Mouse (Mus musculus) G1E (cell line): ENCODE results near the gene Ppil2. TPM values are rescaled to one million over a fixed set of nuclear protein-coding genes. Genes with fewer than 3 reads are reported as not detected.

Experiments used
- ATAC-seq: 2 replicates; pipeline ENCODE4 v1.8.0; 2016; ENCODE audit warnings: mild to moderate bottlenecking; ENCODE audit not compliant: insufficient number of reproducible peaks, poor library complexity, low FRiP score, severe bottlenecking; ENCODE audit errors: extremely low read depth
- DNase-seq: peaks from one replicate; pipeline ENCODE4 v3.0.0; 2012; ENCODE audit warnings: low spot score
- H3K27me3 ChIP-seq: 2 replicates; pipeline ENCODE4 v1.6.1; 2012; ENCODE audit warnings: mild to moderate bottlenecking, low read length, inconsistent platforms; ENCODE audit not compliant: insufficient read depth
- H3K36me3 ChIP-seq: replicated peaks from 2 replicates; pipeline ENCODE3; 2012; ENCODE audit warnings: mild to moderate bottlenecking, inconsistent platforms
- H3K4me1 ChIP-seq: 2 replicates; pipeline ENCODE4 v1.6.1; 2012; ENCODE audit warnings: low read depth, low read length, inconsistent platforms, mixed read lengths; ENCODE audit not compliant: insufficient read depth
- H3K4me3 ChIP-seq: 2 replicates; pipeline ENCODE4 v1.5.1; 2012; ENCODE audit warnings: low read depth, mild to moderate bottlenecking, inconsistent platforms, low read length, moderate library complexity, mixed read lengths
- H3K9me3 ChIP-seq: replicated peaks from 2 replicates; pipeline ENCODE4 v1.6.1; 2012; ENCODE audit warnings: inconsistent platforms
- CTCF ChIP-seq: IDR thresholded peaks from 2 replicates; pipeline ENCODE4 v1.5.1; 2012; ENCODE audit warnings: low read depth, low read length, inconsistent platforms, mixed read lengths
- GATA1 ChIP-seq: IDR thresholded peaks from 2 replicates; pipeline ENCODE4 v1.6.1; 2012; ENCODE audit warnings: borderline replicate concordance, low read length, inconsistent platforms, mixed read lengths
- GATA2 ChIP-seq: IDR thresholded peaks from 2 replicates; pipeline ENCODE4 v1.6.1; 2012; ENCODE audit warnings: low read depth, low read length, inconsistent platforms, borderline replicate concordance
- POLR2AphosphoS5 ChIP-seq: IDR thresholded peaks from 2 replicates; pipeline ENCODE4 v1.6.1; 2012; ENCODE audit warnings: low read depth, low read length, inconsistent platforms; ENCODE audit not compliant: insufficient replicate concordance
- TAL1 ChIP-seq: conservative IDR thresholded peaks from 2 replicates; pipeline ENCODE4 v1.6.1; 2012; ENCODE audit warnings: low read depth, low read length, inconsistent platforms, mixed read lengths
- polyA plus RNA-seq: library from polyadenylated mRNA; stranded (reverse); fragments of >175 nt; gene quantifications from 2 replicates; pipeline ENCODE4 v1.2.3, GENCODE M21; 2012
- total RNA-seq, 2 experiments: library from RNA; stranded (forward) in 1 of 2; stranded (reverse) in 1 of 2; fragments of 200-1000 nt in 1 of 2; fragments of >200 nt in 1 of 2; fragmentation: Nextera tagmentation in 1 of 2; gene quantifications; 2 replicates each; pipeline ENCODE4 v1.2.3; 2014 to 2017

Ppil2 gene
- total and polyA plus RNA-seq, 3 experiments: 65.1 to 127 (median 110) TPM

DNA sequence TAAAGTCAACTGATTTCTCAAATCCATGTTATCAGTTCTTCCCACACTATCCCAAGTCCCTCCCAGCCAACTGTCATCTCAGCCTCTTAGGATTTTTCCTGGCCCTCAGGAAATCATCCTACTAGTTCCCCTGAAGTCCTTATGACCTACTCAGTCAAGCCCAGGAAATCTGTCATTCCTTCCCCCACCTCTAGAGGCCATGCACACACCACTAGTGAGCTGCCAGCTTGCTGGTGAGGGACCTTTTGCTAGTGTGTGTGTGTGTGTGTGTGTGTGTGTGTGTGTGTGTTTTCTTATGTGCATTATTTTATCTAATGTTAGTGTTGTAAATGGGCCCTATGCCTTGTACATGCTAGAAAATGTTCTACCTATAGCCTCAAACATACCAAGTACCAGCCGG, 16.2 kb upstream of the Ppil2 start:
- H3K27me3 ChIP-seq: peaks cover 9% of the 10 kb centered on the region; the same call in 1 of the 2 replicates
- peaks cover 33% of the 10 kb centered on the region for H3K36me3 ChIP-seq
- H3K4me3 ChIP-seq: no peak overlapping the region
- peaks cover 32% of the 10 kb centered on the region for H3K4me1 ChIP-seq
- no peak for TF ChIP-seq POLR2AphosphoS5
- no peak for TF ChIP-seq GATA1
- TF ChIP-seq CTCF: no peak
- TF ChIP-seq GATA2: no peak
- no peak for TF ChIP-seq TAL1
- no peaks in the 10 kb centered on the region for H3K9me3 ChIP-seq
- DNase-seq: peak; percentile 46
- no peak for ATAC-seq

DNA sequence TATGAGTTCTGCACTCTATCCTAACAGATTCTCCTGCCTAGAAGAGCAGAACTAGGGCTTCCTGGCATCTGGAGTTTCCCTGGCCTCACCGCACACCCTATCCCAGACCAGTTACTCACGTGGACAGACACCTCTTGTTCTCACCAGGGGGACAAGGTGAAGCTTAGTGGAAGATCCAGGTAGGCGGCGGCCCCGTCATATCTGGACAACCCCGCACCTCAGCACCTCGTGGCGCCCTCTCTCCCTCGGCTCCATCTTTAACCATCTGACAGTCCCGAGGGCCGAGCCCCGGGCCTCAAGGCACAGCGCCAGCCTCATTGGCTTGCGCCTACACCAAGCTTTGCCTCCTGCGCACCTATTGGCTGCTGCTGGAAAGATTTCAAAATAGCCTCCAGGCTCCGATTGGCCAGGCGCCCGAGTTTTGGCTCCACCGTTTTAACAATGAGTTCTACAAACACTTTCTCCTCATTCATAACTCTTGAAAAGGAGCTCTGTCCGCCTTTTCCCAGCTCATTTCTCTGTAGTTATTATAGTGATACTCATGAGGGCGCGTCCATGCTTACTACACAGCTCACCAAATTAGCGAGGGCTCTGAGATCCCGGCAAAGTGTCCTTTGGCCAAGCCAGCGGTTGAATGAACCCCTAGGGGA, 13.9 kb upstream of the Ppil2 start, which contains the start of gene 2610318N02Rik:
2610318N02Rik (minus strand) TSS at position 297 of the 650 bp plus-strand sequence.
- ATAC-seq (peak; percentile 86), DNase-seq (peak; percentile 83)
- no peaks in the 10 kb centered on the region for H3K9me3 ChIP-seq
- H3K36me3 ChIP-seq: peaks cover 44% of the 10 kb centered on the region
- H3K27me3 ChIP-seq: peaks cover 12% of the 10 kb centered on the region
- no peak for TF ChIP-seq GATA2
- TF ChIP-seq POLR2AphosphoS5: no peak
- TF ChIP-seq TAL1: no peak
- no peak for TF ChIP-seq GATA1
- TF ChIP-seq CTCF: no peak
- H3K4me3 ChIP-seq: peak within 1 kb of the TSS; percentile 68
- H3K4me1 ChIP-seq: peaks cover 14% of the 10 kb centered on the region

DNA sequence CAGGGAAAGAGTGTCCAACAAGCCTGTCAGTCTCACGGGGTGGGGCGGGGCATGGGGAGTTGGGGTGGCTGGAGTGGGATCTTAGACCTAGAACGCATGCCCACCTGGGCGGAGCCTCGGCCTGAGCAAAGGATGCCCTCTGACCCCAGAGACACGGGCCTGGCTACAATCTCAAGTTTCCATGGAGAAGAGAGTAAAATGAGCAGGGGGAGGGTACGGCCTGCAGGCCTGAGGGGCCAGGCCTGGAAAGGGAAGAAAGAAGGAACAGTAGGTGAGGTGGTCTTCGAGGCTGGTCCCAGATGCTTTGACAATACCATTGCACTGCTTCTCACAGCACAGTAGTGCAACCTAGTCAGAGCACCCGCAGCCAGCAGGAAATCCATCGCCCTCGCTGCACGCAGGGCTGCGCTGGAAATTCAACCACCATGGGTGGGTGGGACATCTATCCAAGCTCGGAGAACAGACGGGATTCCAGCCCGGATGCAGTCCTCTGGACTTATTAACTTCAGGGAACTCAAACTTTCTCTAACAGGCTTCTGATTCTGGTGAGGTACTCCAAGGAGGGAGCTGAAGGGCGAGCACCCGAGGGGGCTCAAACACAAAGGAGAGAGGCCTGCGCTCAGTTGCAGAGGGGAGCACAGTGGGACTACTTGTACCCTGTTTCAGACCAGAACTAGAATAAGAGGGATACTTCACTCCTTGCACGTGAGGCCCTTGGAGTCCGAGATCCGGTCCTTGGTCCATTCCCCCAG, 13.2 kb upstream of the Ppil2 start:
- Histone ChIP-seq H3K27me3 (peaks cover 12% of the 10 kb centered on the region), H3K4me3 (peak overlapping the region; percentile 68), H3K4me1 (peaks cover 14% of the 10 kb centered on the region), H3K9me3 (no peaks in the 10 kb centered on the region), H3K36me3 (peaks cover 44% of the 10 kb centered on the region)
- ATAC-seq (no peak), DNase-seq (peak; percentile 9)
- TF ChIP-seq GATA2 (no peak), CTCF (no peak), POLR2AphosphoS5 (no peak), GATA1 (no peak), TAL1 (no peak)

DNA sequence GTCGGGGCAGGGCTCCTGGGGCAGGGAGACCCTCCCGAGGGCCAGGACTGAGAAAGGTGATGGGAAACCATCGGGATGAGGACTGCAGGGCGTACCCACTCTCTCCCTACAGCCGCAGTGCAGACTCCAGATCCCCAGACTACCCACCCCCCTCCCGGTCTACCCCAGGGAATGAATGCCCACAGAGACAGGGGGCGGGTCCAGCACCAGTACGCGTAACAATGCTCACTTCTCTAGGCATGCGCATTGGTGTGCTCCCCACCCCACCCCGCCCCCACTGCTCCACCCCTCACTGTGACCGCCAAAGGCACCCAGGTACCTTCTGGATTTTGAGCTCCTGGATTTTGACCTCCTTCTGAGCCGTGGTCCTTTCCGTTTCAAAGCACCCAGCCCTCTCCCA, 10.5 kb upstream of the Ppil2 start:
- TF ChIP-seq POLR2AphosphoS5 (no peak), GATA1 (no peak), CTCF (no peak), TAL1 (no peak), GATA2 (no peak)
- DNase-seq (no peak), ATAC-seq (no peak)
- Histone ChIP-seq H3K4me3 (no peak overlapping the region), H3K9me3 (no peaks in the 10 kb centered on the region), H3K36me3 (peaks cover 68% of the 10 kb centered on the region), H3K27me3 (peaks cover 17% of the 10 kb centered on the region), H3K4me1 (peaks cover 16% of the 10 kb centered on the region)

DNA sequence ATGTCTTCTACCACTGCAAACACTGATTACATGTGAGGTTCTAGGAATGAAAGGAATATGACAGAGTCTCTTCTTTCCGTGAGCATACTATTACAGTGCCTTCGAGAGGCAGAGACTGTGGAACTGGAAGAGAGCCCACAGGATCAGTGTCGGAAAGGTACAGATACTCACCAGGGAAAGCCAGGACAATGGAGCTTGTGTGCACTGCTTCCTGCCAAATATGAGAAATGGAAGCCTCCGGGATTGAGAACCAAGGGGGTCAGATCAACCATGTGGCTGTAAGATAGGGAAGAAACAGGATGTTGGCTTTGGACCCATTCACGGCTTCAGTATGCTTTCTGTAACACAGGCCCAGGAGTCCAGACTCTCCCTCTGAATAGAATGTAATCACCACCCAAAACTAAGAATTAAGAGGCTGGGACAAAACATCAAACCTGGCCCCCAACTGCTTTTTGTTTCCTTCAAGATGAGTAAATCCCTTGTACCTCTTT, 6.3 kb upstream of the Ppil2 start:
- Histone ChIP-seq H3K4me1 (peaks cover 2% of the 10 kb centered on the region; the same call in 1 of the 2 replicates), H3K36me3 (peaks cover 83% of the 10 kb centered on the region), H3K9me3 (no peaks in the 10 kb centered on the region), H3K27me3 (peaks cover 8% of the 10 kb centered on the region), H3K4me3 (no peak overlapping the region)
- DNase-seq: no peak
- TF ChIP-seq POLR2AphosphoS5 (no peak), CTCF (no peak), GATA1 (no peak), TAL1 (no peak), GATA2 (no peak)
- ATAC-seq: no peak

DNA sequence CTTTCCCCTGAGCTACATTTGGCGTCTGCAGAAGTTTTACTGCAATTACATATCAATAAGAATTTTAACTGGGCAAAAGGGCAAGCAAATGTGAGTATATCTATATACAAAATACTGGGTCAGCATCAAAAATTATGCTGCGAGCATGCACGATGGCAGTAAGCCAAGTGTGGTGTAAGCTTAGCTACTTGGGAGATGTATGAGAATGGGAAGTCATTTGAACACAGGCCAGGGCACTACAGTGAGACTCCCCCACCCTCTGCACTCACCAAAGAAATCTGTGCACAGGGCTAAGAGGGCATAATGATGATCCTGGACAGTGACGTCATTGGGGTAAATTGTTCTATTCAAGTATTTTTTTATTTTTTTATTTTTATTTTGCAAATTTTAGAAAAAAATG, 6.5 kb downstream of the Ppil2 start:
- ATAC-seq: no peak
- peaks cover 17% of the 10 kb centered on the region for H3K4me1 ChIP-seq
- no peak for DNase-seq
- H3K9me3 ChIP-seq: no peaks in the 10 kb centered on the region
- no peaks in the 10 kb centered on the region for H3K27me3 ChIP-seq
- no peak for TF ChIP-seq POLR2AphosphoS5
- TF ChIP-seq CTCF: no peak
- TF ChIP-seq GATA1: no peak
- no peak for TF ChIP-seq GATA2
- TF ChIP-seq TAL1: no peak
- peaks cover 93% of the 10 kb centered on the region for H3K36me3 ChIP-seq
- no peak overlapping the region for H3K4me3 ChIP-seq
